Mouse (Mus musculus) kidney, adult 18-20 months (tissue): Measurements from ENCODE around the gene Ttn.

ENCODE experiments used
- DNase-seq: peaks from one replicate; pipeline ENCODE4 v3.0.0; 2021

Ttn gene

GRCm38 (mm10) chr2:76817796-76818195, 164.6 kb downstream of the Ttn start:
- DNase-seq: no peak

DNA sequence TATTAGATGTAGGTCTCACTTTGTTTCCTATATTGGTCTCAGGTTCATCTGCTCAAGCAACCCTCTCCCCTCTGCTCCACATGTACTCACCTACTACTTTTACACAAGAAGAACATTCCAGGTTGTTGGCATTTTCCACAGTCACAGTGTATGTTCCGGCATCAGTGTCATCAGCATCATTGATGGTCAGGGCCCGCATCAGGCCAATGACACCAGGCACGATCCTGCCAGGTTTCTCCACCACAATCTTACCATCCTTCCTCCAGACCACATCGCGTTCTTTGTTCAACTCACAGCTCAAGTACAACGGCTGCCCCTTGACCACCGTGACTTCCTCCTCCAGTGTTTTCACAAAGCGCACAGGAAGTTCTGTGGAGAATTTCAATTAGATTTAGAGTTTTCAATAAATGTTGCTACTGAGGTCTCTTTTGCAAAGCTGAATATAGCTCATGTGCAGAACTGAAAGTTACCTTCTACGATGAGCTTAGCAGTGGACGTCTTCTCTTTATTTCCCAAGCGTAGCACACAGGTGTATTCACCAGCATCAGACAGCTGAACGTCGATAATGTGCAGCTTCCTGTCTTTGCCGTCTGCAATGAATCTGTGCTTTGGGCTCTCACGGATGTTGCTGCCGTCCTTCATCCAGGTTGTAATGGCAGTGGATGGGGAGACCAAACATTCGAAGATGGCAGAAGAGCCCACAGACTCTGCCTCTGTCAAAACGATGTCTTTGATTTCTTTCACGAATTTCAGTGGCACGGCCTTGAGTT, 168.1 kb downstream of the Ttn start:
- DNase-seq: no peak

GRCm38 (mm10) chr2:76811160-76811559, 171.2 kb downstream of the Ttn start:
- no peak for DNase-seq

DNA sequence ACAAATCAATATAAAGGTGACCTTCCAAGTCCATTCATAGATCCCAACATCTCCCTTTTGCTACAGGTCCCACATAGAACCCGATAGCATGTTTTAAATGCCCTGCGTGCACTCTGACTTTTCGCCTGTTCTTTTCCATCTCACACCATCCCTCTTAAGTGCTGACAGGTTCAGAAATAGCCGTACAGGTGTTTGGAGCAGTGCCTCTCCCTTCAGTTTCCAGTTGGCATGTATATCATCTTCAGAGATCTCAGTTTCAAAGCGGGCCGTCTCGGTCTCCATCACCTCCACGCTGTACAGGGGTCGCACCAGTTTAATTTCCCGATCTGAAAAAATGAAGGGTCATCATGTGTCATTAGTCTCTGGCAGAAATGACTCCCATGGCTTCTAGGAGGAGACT, 174.0 kb downstream of the Ttn start:
- DNase-seq: no peak

DNA sequence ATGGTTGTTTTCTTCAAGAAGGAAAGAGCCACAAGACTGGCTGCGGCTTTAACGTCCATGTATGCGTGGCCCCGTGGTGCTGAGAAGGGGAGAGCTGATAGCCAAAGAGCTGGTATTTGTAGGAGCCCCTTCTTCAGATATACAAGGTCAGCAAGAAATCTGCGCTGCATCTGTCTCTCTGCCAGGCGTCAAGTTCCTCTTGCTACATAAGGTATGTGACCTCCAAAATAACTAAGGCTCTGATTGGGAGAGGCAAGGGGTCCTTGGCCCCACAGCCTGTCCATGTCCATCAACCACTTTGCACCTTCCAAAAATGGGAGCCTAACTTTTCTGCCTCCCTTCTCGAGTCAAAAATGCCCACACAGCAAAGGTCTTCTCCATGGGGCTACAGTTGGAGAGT, 175.1 kb downstream of the Ttn start:
- DNase-seq: no peak

DNA sequence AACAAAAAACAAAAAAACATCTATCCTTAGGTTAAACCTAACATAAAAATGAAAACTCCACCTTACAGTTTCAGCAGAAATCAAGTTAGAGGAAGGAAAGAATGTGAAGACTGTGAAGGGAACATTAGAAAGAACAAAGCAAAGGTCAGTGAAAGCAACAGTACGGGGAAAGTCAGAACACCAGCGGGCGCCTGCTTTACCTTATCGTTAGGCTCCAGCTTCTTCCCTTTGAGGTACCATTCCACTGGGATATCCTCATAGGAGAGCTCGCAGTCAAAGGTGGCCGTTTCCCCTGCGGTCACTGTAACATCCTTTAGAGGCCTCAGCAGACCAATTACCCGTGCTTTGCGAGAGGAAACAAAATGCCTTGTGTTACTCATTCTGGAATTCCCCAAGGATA, 175.5 kb downstream of the Ttn start:
- DNase-seq: no peak

DNA sequence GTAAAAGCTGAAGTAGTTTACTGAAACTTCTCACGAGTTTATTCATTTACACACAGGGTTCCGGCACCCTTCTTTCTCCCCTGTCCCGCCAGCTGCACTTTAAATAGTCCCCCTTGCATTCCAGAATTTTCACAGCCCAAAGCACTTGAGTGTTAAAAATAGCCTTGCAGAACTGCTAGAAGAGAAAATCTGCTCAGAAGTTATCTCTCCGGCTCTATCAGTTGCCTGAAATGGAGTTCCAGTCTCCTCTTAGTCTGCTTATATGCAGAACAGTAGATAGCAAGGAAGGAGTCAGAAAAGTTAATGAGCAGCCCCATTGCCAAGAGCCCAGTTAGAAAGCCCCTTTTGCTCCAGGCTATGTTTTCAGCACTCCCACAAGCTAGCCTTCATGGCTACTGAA, 176.0 kb downstream of the Ttn start:
- no peak for DNase-seq

DNA sequence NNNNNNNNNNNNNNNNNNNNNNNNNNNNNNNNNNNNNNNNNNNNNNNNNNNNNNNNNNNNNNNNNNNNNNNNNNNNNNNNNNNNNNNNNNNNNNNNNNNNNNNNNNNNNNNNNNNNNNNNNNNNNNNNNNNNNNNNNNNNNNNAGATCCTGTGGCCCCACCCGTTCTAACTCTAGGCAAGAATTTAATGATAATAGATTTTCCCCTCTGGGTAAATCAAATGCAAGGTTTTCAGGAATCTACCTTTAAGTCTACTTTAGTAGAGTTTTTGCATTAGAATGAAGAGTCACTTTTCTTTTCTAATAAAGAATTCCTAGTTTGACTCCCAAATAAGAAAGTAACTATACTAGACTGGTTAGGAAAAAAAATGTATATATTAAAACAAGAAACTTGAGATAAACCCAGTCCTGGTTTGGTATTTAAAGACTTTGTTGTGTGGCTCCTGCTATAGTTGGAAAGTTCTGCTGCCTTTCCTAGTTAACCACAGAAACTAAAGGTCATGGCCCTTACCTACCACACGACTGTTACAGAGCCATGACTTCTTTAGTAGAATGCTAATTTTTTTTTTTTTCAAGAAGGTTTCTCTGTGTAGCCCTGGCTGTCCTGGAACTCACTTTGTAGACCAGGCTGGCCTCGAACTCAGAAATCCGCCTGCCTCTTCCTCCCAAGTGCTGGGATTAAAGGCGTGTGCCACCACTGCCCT, 177.0 kb downstream of the Ttn start:
- DNase-seq: no peak

- DNase-seq: no peak
Measured at GRCm38 (mm10) chr2:76784171-76784570, 198.2 kb downstream of the Ttn start.

DNA sequence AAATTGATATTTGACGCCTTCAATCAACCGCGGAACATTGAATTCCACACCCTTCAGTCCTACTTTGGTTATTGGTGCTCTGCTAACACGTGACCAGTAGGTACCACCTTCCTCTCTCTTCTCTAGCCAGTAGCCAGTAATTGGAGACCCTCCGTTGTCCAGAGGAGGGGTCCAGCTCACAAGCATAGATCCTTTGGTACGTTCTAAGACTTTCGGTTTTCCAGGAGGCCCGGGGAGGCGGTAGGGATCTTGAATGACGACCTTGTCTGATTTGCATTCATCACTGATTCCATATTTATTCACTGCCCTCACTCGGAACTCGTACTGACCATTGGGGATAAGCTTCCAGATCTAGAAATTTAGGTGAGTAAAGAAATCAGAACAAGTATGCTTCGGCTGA, 201.6 kb downstream of the Ttn start:
- no peak for DNase-seq

DNA sequence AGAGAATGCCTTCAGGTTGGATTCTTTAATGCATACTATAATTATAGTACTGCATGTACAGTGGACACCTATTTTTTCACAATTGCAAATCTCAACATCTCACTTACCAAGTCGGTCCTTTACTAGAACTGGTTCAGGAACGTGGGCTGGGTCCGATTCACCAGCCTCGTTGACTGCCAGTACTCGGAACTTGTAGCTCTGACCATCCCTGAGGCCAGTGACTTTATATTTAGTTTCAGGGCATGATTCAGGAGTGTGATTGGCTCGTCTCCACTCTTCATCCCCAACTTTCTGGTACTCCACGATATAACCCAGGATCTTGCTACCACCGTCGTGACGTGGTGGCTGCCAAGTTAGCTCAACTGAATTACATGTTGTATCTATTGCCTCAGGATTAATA, 212.5 kb downstream of the Ttn start:
- no peak for DNase-seq

GRCm38 (mm10) chr2:76767231-76767630, 215.1 kb downstream of the Ttn start:
- no peak for DNase-seq

DNA sequence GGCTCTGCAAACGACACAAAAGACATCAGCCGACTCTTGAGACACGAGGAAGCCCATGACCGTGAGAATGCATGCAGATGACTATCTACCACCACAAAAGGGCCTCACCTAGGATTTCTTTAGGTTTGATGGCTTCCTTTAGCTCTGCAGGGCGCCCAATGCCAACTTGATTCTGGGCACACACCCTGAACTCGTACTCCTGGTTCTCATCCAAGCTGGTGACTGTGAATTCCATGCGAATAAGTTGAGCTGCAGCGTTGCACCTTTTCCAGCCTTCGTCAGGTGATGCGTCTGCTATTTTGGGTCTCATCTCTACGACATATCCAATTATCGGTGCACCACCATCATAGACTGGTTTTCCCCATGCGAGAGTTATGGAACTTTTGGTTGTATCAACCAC, 217.8 kb downstream of the Ttn start:
- no peak for DNase-seq

GRCm38 (mm10) chr2:76762154-76762553, 220.2 kb downstream of the Ttn start:
- DNase-seq: no peak

GRCm38 (mm10) chr2:76756461-76756860, 225.9 kb downstream of the Ttn start:
- DNase-seq: no peak

DNA sequence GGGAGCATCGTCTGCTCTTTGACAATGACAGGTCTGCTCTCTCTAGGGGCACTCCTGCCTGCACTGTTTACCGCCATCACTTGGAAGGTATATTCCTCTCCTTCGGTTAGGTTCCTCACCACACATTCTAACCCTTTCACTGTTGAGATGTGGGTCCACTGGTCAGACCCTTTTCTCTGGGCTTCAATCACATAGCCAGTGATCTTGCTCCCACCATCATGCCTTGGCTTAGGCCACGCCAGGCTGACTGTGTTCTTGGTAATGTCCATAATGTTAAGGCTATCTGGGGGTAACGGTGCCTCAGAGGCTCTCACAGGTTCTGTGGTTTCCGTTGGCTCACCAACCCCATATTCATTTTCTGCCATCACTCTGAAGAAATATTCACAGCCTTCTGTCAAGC, 230.4 kb downstream of the Ttn start:
- no peak for DNase-seq

- DNase-seq: no peak
Measured at GRCm38 (mm10) chr2:76749341-76750110, 232.8 kb downstream of the Ttn start.

- DNase-seq: no peak
Measured at GRCm38 (mm10) chr2:76748696-76749095, 233.7 kb downstream of the Ttn start.

DNA sequence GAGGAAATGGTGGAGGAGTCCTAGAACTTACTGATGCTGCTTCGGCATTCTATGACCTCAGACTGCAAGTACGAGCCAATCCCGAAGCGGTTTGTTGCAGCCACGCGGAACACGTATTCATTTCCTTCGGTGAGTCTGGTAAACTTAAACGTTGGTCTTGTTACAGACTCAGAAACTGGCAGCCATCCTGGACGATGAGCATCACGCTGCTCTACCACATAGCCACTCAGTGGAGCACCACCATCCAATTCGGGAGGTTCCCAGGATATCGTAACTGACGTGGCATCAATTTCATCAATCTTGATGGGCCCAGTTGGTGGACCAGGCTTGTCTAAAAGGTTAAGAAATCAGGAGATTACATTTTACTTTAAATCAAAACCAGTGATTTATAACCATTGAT, 262.7 kb downstream of the Ttn start:
- DNase-seq: no peak

GRCm38 (mm10) chr2:76714984-76715383, 267.4 kb downstream of the Ttn start:
- no peak for DNase-seq

GRCm38 (mm10) chr2:76708512-76708911, 273.8 kb downstream of the Ttn start:
- no peak for DNase-seq

GRCm38 (mm10) chr2:76705655-76706054, 276.7 kb downstream of the Ttn start:
- DNase-seq: no peak

DNA sequence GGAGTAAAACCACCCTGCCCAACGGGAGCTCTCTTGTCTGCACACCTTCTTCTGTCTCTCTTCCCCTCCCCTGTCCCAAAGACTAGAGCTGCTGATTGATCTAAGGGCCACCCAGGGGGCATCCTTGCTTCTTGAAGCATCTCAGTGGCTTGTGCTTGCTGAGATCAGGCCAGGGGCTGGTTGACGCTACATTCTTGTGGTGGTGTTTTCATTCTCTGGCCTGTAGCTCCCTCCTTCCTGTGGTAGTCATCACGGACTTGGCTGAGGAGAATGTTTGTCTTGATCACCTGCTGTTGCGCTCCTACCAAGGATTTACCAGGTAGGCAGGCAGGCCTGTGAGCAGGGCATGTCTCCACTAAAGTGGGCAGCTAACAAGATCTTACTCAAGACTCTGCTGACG, 279.6 kb downstream of the Ttn start:
- no peak for DNase-seq

DNA sequence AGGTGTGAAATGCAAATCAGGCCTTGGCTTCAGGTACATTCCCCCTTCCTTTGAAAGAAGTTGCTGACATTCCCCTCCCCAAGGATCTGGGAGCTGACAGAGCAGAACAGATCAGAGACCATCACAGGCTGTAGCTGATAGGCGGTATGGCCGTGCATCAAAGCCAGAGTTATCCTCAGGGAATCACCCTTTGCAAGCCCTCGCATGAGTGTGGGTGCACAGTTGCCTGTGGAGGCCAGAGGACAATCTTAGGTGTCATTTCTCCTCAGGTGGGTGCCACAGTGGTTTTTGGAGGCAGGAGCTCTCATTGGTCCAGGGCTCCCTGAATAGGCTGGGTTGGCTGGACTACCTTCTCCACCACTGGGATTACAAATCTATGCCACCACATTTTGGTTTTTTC, 280.2 kb downstream of the Ttn start:
- DNase-seq: no peak
